Mouse (Mus musculus): Measurements from ENCODE around the gene Slc25a29. TPM values are rescaled to one million over a fixed set of nuclear protein-coding genes. Genes with fewer than 3 reads are reported as not detected.
A peak's percentile ranks its signal among the peaks of the same experiment; 100 is the strongest.

Slc25a29 gene
- polyA plus RNA-seq, 1 experiment from 2014 or later: 2.9 TPM

- Histone ChIP-seq H3K4me3 (ENCODE audit: low read depth, low read length) (no peak overlapping the region), H3K9ac (ENCODE audit: low read depth, low read length) (no peak overlapping the region), H3K36me3 (ENCODE audit: control insufficient read depth, insufficient read depth, low read length) (peaks cover 14% of the 10 kb centered on the region), H3K27me3 (replicated peaks; ENCODE audit: control insufficient read depth, insufficient read depth, low read length) (no peaks in the 10 kb centered on the region), H3K27ac (ENCODE audit: low read depth, low read length) (no peak overlapping the region), H3K4me2 (no peak overlapping the region), H3K4me1 (replicated peaks; ENCODE audit: control insufficient read depth, insufficient read depth, low read length) (peaks cover 15% of the 10 kb centered on the region), H3K9me3 (ENCODE audit: control insufficient read depth, low read length) (no peaks in the 10 kb centered on the region)
- 83% methylated on average over 2 of the region's 2 CpGs for WGBS
- no peak for DNase-seq (ENCODE audit: low spot score)
- no peak for ATAC-seq (replicated peaks; ENCODE audit: low FRiP score)
Measured at GRCm38 (mm10) chr12:108804388-108804787, 31.3 kb downstream of the Slc25a29 start.

GRCm38 (mm10) chr12:108801613-108802012 lies 34.1 kb downstream of the Slc25a29 start:
- Histone ChIP-seq H3K9me3 (ENCODE audit: control insufficient read depth, low read length) (no peaks in the 10 kb centered on the region), H3K4me1 (replicated peaks; ENCODE audit: control insufficient read depth, insufficient read depth, low read length) (peaks cover 15% of the 10 kb centered on the region), H3K36me3 (ENCODE audit: control insufficient read depth, insufficient read depth, low read length) (no peaks in the 10 kb centered on the region; the same call in 1 of the 2 replicates), H3K27ac (ENCODE audit: low read depth, low read length) (no peak overlapping the region), H3K4me3 (ENCODE audit: low read depth, low read length) (no peak overlapping the region), H3K27me3 (replicated peaks; ENCODE audit: control insufficient read depth, insufficient read depth, low read length) (no peaks in the 10 kb centered on the region), H3K9ac (ENCODE audit: low read depth, low read length) (no peak overlapping the region), H3K4me2 (no peak overlapping the region)
- ATAC-seq (replicated peaks; ENCODE audit: low FRiP score) (no peak), DNase-seq (ENCODE audit: low spot score) (no peak)
- 80% methylated on average over 2 of the region's 2 CpGs for WGBS

DNA sequence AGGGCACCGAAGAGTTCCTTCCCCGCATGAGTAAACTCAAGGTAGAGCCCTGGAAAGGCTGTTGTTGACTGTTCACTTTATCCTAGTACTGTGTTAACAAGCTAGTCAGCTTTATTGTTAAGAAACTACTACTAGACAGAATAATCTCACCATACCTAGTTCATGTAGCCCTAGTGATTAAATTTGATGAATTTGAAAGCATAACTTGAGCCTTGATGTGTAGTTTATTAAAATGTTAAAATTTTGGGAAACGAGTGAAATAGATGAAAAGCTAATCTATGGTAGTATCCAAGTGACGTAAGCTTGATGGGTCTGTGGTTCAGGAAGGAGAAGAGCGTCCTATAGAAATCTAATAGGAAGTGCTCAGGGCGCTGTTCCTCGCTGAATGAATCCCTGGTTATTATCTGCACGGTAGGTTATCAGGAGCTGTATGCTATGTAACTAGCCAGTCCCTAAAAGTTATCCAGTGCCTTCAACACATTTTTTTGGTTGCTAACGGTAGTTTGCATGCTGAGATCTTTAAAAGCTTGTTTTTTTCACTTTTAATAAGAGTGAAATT lies 40.6 kb downstream of the Slc25a29 start:
- ATAC-seq (replicated peaks; ENCODE audit: low FRiP score): no peak
- no peak for DNase-seq (ENCODE audit: low spot score)
- 5% methylated on average over 9 of the region's 9 CpGs for WGBS
- Histone ChIP-seq H3K27ac (ENCODE audit: low read depth, low read length) (peak overlapping the region; percentile 99), H3K4me3 (ENCODE audit: low read depth, low read length) (peak overlapping the region; percentile 94), H3K9ac (ENCODE audit: low read depth, low read length) (peak overlapping the region; percentile 95), H3K27me3 (replicated peaks; ENCODE audit: control insufficient read depth, insufficient read depth, low read length) (no peaks in the 10 kb centered on the region), H3K4me1 (replicated peaks; ENCODE audit: control insufficient read depth, insufficient read depth, low read length) (peaks cover 22% of the 10 kb centered on the region), H3K4me2 (peak overlapping the region; percentile 89), H3K36me3 (ENCODE audit: control insufficient read depth, insufficient read depth, low read length) (no peaks in the 10 kb centered on the region), H3K9me3 (ENCODE audit: control insufficient read depth, low read length) (no peaks in the 10 kb centered on the region)

DNA sequence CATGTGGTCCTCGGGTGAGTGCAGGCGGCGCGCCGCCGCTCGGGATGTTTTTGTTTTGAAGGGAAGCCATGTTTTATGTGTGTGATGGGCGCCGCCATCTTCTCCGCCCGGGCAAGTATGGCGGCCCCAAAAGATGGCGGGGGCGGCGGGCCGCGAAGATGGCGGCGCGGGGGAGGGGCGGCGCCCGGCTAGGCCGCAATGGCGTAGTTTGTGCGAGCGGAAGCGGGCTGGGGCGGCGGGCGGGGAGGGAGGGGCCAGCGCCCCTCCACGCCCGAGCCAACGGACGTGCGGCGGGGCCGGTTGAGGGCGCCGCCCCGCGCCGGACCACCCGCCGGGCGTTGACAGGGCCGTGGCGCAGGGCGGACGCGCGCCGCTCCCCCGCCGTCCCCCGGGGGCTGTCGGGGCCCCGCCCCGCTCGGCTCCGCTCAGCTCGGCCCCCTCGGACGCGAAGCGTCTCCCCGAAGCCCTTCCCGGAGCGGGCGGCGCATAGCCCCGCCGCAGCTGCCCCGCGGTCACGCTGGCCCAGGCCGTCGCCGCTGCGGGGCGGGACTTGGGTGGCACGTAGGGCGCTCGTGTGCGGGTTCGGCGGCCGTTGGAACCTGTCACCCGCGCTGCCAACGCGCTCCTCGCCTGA lies 41.5 kb downstream of the Slc25a29 start:
- Histone ChIP-seq H3K36me3 (ENCODE audit: control insufficient read depth, insufficient read depth, low read length) (no peaks in the 10 kb centered on the region), H3K4me1 (replicated peaks; ENCODE audit: control insufficient read depth, insufficient read depth, low read length) (peaks cover 28% of the 10 kb centered on the region), H3K27ac (ENCODE audit: low read depth, low read length) (peak overlapping the region; percentile 99), H3K4me2 (peak overlapping the region; percentile 89), H3K27me3 (replicated peaks; ENCODE audit: control insufficient read depth, insufficient read depth, low read length) (no peaks in the 10 kb centered on the region), H3K4me3 (ENCODE audit: low read depth, low read length) (peak overlapping the region; percentile 94), H3K9ac (ENCODE audit: low read depth, low read length) (peak overlapping the region; percentile 95), H3K9me3 (ENCODE audit: control insufficient read depth, low read length) (no peaks in the 10 kb centered on the region)
- under 1% methylated on average over 72 of the region's 94 CpGs for WGBS
- DNase-seq (ENCODE audit: low spot score) (peak; percentile 82), ATAC-seq (replicated peaks; ENCODE audit: low FRiP score) (peak; percentile 66)

DNA sequence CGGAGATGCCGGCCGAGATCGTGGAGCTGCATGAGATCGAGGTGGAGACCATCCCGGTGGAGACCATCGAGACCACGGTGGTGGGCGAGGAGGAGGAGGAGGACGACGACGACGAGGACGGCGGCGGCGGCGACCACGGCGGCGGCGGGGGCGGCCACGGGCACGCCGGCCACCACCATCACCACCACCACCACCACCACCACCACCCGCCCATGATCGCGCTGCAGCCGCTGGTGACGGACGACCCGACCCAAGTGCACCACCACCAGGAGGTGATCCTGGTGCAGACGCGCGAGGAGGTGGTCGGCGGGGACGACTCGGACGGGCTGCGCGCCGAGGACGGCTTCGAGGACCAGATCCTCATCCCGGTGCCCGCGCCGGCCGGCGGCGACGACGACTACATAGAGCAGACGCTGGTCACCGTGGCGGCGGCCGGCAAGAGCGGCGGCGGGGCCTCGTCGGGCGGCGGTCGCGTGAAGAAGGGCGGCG lies 42.2 kb downstream of the Slc25a29 start:
- Histone ChIP-seq H3K9me3 (ENCODE audit: control insufficient read depth, low read length) (no peaks in the 10 kb centered on the region), H3K4me2 (peak overlapping the region; percentile 53), H3K36me3 (ENCODE audit: control insufficient read depth, insufficient read depth, low read length) (no peaks in the 10 kb centered on the region), H3K27ac (ENCODE audit: low read depth, low read length) (peak overlapping the region; percentile 99), H3K9ac (ENCODE audit: low read depth, low read length) (peak overlapping the region; percentile 95), H3K4me3 (ENCODE audit: low read depth, low read length) (peak overlapping the region; percentile 94), H3K27me3 (replicated peaks; ENCODE audit: control insufficient read depth, insufficient read depth, low read length) (no peaks in the 10 kb centered on the region), H3K4me1 (replicated peaks; ENCODE audit: control insufficient read depth, insufficient read depth, low read length) (peaks cover 34% of the 10 kb centered on the region)
- ATAC-seq (replicated peaks; ENCODE audit: low FRiP score) (no peak), DNase-seq (ENCODE audit: low spot score) (peak; percentile 44)
- WGBS: 1% methylated on average over 60 of the region's 71 CpGs

- Histone ChIP-seq H3K4me3 (ENCODE audit: low read depth, low read length) (peak within 1 kb of the TSS; percentile 94), H3K9ac (ENCODE audit: low read depth, low read length) (peak within 1 kb of the TSS; percentile 95), H3K4me1 (replicated peaks; ENCODE audit: control insufficient read depth, insufficient read depth, low read length) (peaks cover 34% of the 10 kb centered on the region), H3K4me2 (peak within 1 kb of the TSS; percentile 59), H3K9me3 (ENCODE audit: control insufficient read depth, low read length) (no peaks in the 10 kb centered on the region), H3K27me3 (replicated peaks; ENCODE audit: control insufficient read depth, insufficient read depth, low read length) (no peaks in the 10 kb centered on the region), H3K27ac (ENCODE audit: low read depth, low read length) (peak within 1 kb of the TSS; percentile 99), H3K36me3 (ENCODE audit: control insufficient read depth, insufficient read depth, low read length) (no peaks in the 10 kb centered on the region)
- peak; percentile 88 for ATAC-seq (replicated peaks; ENCODE audit: low FRiP score)
- peak; percentile 99 for DNase-seq (ENCODE audit: low spot score)
- under 1% methylated on average over 94 of the region's 127 CpGs for WGBS
Measured at GRCm38 (mm10) chr12:108792546-108793452, 42.9 kb downstream of the Slc25a29 start, which contains the start of gene Yy1. Gene Yy1 (plus strand): TSS chr12:108792973.

- under 1% methylated on average over 52 of the region's 52 CpGs for WGBS
- peak; percentile 83 for DNase-seq (ENCODE audit: low spot score)
- Histone ChIP-seq H3K27me3 (replicated peaks; ENCODE audit: control insufficient read depth, insufficient read depth, low read length) (no peaks in the 10 kb centered on the region), H3K9ac (ENCODE audit: low read depth, low read length) (peak overlapping the region; percentile 94), H3K4me1 (replicated peaks; ENCODE audit: control insufficient read depth, insufficient read depth, low read length) (peaks cover 31% of the 10 kb centered on the region), H3K36me3 (ENCODE audit: control insufficient read depth, insufficient read depth, low read length) (no peaks in the 10 kb centered on the region), H3K4me2 (peak overlapping the region; percentile 59), H3K27ac (ENCODE audit: low read depth, low read length) (peak overlapping the region; percentile 99), H3K4me3 (ENCODE audit: low read depth, low read length) (peak overlapping the region; percentile 94), H3K9me3 (ENCODE audit: control insufficient read depth, low read length) (no peaks in the 10 kb centered on the region)
- peak; percentile 52 for ATAC-seq (replicated peaks; ENCODE audit: low FRiP score)
Measured at GRCm38 (mm10) chr12:108792152-108792545, 43.5 kb downstream of the Slc25a29 start.

DNA sequence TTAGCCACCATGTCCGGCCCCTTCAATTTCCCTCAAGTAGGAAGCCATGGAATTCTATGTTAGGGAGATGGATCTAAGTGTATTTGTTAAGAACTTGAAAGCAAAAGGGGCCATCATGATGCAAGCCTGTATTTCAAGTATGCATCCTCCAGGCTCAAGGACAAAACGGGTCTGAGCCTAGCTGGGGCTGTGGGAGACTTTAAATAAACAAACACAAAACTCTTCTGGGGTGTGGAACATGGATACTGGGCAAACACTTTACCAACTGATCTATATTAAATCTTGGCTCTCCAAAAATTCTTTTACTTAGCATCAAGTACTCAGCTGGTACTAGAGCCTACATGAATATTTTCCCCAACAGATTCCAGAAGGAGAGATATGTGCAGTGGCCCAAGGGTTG lies 48.4 kb downstream of the Slc25a29 start:
- H3K9ac ChIP-seq (ENCODE audit: low read depth, low read length): no peak overlapping the region
- no peaks in the 10 kb centered on the region for H3K27me3 ChIP-seq (replicated peaks; ENCODE audit: control insufficient read depth, insufficient read depth, low read length)
- no peak for ATAC-seq (replicated peaks; ENCODE audit: low FRiP score)
- peaks cover 2% of the 10 kb centered on the region; the same call in 1 of the 2 replicates for H3K9me3 ChIP-seq (ENCODE audit: control insufficient read depth, low read length)
- no peak for DNase-seq (ENCODE audit: low spot score)
- H3K27ac ChIP-seq (ENCODE audit: low read depth, low read length): no peak overlapping the region
- WGBS: 83% methylated on average over 2 of the region's 2 CpGs
- H3K4me2 ChIP-seq: no peak overlapping the region
- H3K4me3 ChIP-seq (ENCODE audit: low read depth, low read length): no peak overlapping the region
- peaks cover 26% of the 10 kb centered on the region for H3K4me1 ChIP-seq (replicated peaks; ENCODE audit: control insufficient read depth, insufficient read depth, low read length)
- peaks cover 8% of the 10 kb centered on the region; the same call in 1 of the 2 replicates for H3K36me3 ChIP-seq (ENCODE audit: control insufficient read depth, insufficient read depth, low read length)

Data from liver, embryonic 11.5 days (tissue).